Mouse (Mus musculus) layer of hippocampus, postnatal 10 days (tissue): ENCODE measurements at regions not wholly inside any gene's neighbourhood (a gene's known extent, or its start where the extent isn't known, plus 50 kb on each side); places are given as distances from the start of the nearest gene placed in this dataset.

ENCODE experiments used
- DNase-seq, 2 experiments: peaks; one replicate each; pipeline ENCODE4 v3.0.0; 2021; ENCODE audit warnings: low spot score in 2 of 2

DNA sequence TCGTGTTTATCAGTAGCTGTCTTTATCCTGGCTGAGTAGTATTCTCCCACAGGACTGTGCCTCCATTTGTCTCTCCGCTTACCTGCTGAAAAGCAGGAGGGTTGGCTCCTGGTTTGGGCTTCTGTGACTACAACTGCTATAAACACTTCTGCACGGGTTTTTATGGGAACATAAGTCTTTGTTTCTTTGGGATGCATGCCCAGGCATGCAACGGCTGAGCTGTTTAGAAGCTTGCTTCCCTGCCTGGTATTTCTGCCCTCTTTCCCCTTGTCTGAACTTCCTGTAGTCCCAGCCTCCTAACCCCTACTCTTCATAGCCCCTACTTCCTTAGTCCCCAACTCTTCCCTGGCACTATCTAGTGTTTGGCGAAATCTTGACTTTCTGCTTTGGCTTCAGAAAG, 139.6 kb upstream of the Gm26897 start:
- no peak for DNase-seq

DNA sequence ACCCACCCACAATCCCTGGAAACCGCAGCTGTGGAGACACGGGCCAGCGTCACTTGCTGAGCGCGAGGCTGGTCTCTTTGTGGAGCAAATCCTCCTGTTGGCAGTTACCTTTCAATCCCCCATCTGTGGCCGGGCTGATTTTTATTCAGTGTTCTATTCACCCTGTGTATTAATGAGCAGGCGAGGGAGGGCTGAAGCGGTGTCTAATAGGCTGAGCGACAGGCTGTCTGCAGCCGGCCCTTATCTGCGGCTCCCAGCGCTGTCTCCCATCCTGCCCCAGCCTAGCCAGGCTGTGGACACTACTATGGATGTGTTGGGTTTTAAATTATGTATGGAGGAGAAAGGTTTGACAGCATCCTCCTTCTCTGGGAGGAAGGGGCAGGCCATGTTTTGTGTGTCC, 138.3 kb upstream of the Gm26897 start:
- DNase-seq: peak in 1 of 2 experiments; percentile 51

DNA sequence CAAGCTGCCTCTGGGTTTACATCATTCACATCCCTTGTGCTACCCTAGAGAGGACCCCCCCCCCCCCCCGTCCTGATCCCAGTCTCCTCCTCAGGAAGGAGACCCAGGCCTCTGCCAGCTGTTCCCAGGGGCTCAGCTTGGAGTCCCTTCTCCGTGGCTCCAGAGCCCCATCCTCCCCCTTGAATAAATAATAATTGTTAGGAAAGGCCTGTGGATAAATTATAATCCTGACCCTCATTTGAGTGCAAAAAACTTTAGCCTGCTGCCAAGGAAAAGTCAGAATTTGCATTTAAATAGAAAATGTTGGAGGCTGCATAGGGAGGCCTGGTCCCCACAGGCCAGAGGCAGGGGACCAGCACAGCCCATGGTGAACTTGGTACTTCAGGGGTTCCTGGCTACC, 136.0 kb upstream of the Gm26897 start:
- DNase-seq: no peak

DNA sequence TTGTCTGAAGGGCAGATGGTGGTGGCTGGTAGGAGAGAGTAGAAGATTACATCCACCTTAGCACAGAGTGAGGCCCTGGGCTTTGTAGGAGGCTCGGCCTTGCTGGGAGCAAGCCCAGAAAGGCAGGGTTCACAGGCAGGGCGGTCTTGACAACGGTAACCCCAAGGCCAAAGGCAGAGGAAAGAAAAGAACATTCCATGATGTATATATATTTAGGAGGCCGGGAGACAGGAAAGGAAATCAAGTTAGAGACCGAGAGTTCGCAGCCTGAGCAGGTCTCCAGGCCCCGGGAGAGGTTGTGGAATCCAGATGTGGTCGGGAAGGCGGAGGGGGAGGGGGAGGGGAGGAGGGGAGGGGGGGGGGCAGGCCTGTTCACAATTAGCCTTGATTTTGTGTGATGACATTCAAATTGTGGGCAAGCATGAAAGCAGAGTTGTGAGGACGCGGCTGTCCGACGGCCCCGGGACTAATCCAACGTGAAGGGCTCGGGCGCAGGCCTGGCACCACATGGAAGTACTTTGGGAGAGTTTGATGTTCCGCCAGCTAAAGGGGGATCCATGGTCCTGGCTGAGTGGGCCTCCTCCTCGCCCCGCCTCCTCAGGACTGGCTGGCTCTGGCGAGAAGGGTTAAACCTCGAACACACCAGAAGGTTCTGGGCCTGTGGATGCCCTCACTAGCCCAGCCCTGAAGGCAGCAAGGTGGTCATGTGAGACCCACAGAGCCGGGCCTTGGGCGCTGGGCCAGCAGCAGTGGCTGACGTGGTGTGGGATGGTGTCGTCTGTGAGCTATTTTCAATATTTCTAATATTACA, 131.8 kb upstream of the Gm26897 start:
- DNase-seq: no peak

DNA sequence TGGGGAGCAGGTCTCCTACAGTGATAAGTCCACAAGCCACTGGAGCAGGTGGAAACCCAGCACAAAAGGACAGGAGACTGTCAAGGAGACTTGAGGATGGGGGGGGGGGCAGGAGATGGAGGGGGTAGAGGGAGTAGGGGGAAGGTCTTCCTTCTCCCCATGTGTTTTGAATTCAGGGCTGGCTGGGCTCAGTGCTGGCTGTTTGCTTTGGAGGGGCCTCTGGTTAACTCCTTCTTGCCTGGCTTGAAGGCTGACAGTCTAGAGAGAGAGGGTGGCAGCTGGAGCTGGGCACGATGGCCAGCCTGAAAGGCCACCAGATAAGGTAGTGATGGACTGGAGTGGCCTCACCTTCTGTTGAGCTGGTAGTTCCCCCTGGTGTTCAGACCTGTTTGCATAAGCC, 120.0 kb upstream of the Gm26897 start:
- no peak for DNase-seq

DNA sequence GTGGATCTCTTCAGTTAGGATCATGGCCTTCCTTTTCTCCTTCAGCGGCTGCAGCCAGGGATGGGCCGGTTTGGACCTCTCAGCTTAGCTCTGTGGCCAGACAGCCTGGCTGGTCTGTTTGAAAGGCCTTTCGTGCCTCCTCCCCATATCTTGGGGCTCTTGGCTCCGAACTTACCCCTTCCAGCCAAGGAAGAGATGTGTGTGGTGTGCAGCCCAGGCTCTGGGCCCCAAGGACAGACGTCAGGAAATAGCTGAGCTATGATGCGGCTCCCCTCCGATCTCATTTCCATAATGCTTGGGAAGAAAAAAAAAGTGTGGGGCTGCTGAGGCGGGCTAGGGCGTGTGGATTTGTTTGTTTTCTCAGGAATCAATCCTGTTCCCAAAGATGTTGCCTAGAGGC, 113.8 kb upstream of the Gm26897 start:
- DNase-seq: no peak

DNA sequence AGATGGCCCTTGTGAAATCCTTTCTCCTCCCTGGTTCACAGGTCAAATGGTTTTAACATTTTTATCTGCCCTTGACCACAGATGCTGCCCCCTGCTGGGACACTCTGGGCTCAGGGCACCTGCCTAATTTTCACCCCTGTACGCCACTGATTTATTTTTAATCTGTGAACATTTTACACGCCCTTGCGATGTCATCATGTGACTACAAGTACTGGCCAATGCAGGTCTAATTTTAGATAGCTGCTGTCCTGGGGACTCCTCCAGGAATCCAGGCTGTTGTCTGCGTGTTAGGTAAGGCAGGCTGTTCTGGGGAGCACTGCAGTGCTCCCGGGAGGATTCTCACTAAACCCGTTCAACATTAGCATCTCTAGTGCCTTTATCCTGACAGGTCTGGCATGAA, 113.1 kb upstream of the Gm26897 start:
- no peak for DNase-seq

DNA sequence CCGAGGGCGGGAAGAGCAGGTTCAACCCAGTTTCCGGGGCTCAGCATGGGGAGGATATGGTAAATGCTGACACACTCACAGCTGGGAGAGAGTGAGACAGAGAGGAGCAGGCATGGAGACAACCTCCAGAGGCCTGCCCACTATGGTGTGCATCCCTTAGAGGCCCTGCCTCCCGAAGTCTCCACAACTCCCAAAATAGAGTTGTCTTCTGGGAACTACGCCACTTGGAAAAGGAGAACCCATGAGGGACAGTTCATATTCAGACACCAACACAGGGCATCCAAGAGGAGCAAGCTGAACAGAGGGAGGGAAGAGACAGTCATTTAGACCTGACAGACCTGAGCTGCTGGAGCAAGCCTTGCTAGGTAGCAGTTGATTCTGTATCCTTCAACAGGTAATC, 111.2 kb upstream of the Gm26897 start:
- no peak for DNase-seq

DNA sequence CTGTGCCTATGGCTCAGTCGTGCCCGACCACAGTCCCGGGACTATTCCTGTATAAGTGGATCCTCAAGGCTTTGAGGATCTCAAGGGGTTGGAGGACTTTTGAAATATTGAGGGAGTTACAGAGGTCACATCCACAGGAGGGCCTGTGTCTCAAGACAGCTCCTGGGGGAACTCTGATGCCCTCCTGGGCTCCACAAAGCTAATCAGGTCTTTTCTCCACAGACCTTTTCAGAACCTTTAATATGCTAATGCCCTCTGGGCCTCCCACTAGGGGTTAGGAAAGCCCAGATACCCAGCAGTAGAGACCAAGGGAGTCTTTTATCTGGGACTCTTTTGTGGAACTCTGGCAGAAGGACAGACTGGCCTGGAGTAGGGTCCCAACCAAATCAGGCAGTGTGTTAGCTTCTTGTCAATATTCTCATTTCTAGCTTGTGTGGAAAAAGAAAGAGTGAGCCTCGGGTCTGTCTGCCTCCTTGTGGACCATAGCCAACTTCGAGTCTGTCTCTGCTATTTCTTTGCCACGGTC, 107.4 kb upstream of the Gm26897 start:
- DNase-seq: no peak

DNA sequence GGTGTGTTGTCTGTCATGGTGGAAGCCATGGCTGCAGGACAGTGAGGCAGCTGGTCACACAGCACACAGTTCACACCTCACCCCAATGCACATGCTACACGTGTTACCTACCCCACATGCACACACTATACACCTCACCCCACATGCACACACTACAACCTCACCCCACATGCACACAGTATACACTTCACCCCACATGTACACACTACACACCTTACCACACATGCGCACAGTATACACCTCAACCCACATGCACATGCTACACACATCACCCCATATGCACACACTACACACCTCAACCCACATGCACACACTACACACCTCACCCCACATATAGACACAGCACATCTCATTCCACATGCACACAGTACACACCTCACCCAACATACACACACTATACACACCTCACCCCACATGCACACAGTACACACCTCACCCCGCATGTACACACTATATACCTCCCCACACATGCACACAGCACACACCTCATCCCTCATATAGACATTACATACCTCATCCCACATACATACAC, 103.3 kb upstream of the Gm26897 start:
- no peak for DNase-seq

DNA sequence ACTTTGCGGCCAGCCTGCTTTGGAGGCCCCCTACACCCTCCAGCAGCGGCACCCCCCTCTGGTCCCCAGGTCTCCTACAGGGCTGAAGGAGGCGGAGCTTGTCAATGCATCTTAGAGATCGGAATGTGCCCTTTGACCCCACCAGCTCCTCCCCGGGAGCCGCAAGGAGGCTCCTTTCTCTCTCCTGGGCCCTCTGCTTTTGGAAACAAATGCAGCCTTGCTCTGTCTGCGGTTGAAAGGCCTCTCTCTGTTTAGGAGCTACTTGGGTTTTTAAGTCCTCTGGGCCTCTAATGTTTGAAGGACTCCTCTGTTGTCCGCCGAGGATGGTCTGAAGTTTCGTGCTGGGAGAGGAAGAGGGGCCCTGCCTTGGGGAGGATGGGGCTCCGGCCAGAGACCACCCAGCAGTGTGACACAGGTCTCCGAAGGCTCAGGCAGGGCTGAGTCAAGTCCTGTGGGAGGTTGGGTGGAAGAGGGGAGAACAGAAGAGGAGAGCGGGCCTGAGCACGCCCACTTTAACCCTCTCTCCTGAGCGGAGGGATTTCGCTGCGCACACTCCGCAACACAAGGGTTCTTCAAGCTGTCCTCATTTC, 102.1 kb upstream of the Gm26897 start:
- DNase-seq: no peak

DNA sequence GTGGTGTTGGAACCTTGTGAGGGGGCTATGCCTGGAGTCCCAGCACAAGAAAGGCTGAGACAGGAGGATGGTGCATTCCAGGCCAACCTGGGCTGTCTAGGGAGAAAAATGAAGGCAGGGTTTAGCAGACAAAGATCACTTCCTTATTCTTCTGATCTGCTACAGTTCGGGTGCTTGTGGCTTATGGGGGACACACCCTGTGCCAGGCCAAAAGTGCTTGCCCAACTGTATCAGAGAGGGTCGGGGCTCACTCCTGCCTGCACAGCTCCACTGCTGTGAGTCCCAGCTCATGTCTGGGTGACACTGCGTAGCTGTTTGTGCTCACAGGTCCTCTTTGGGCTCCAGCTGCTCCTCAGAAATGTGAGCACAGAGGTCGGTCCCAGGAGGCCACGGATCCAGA, 98.6 kb upstream of the Gm26897 start:
- DNase-seq: no peak

DNA sequence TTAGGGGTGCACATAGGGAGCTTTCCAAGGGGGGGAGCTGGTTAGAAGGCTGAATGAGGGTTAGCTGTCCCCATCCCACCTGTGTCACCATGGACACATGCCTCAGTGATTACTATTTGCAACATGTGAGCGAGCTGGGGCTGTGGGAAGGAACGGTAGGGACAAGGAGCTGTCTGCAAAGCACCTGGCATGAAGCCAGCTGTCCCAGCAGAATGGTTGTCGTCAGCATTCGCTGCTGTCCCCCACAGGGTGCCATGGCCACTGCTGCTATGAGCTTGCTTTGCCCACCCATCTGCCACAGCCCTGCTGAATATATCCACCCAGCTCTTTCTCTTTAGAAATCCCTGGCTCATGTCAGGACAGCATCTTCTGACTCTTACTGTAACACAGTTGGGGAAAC, 96.8 kb upstream of the Gm26897 start:
- no peak for DNase-seq

DNA sequence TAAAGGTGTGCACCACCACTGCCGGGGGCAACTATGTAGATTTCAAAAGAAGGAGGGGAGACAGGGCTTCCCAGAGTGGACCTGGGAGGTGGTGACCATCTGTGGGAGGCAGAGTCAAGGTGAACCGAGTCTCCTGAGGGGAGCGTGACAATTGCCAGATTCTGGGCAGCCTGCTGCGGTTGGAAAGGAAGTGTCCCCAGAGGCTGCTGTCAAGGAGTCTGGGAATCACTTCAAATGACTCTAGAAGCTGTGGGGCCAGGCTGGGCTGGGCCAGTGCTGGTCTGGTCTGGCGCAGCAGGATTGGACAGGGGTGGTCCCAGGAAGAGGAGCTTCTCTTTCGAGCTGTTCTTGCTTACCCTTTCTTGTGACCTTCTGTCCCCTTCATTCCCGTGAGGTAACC, 95.4 kb upstream of the Gm26897 start:
- no peak for DNase-seq

DNA sequence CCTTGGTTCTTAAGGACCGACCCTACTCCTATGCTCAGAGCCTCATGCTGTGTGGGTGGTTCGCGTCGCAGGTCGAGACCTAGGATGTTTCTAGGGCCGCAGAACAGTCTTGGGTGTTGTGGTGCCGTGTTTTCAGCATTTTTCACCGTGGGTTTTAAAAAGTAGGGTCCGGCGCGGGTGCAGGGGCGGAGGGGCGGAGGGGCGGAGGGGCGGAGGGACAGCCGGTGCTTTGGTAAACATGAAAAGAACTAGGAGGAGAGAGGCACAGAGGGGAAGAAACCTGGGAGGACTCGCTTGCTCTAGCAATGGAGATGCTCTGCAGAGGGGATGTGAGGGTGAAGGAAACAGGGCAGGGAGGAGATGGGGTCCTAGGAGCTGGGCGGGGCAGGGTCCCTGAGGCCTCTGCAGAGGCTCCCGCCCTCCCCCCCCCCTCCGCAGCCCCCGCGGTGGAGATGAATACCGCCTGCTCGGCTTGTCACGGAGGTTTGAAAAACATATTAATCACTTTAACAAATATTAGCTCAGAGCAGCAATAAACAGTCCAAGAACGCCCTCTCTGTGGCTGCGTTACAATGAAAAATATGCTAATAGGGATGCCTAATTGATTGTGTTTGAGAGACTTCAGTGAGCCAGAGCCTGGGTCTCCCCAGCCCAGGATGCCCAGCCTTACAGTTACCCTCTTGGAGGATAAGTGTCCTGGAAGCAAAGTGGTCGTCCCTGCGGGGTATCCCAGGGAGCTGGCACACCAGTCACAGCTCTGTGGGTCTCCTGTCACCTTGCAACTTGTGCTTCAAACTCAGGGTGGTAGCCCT, 94.0 kb upstream of the Gm26897 start:
- no peak for DNase-seq

DNA sequence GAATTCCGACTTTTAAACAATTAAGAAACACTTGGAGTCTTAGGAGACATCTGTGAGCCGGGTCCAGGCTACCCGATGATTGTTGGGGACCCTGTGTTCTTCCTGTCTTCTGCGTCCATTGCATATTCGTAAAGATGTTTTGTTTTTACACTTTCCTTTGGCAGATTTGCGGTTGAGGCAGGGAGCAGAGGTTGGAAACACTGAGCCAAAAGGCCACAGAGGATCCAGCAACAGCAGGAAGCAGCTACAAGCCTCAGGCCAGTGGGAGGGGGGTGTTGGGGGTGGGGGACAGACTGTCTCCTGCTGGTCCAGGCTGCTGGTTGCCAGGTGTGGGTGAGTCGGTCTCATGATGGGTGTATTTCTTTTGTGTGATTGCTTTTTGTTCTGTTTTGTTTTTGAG, 92.7 kb upstream of the Gm26897 start:
- DNase-seq: no peak

DNA sequence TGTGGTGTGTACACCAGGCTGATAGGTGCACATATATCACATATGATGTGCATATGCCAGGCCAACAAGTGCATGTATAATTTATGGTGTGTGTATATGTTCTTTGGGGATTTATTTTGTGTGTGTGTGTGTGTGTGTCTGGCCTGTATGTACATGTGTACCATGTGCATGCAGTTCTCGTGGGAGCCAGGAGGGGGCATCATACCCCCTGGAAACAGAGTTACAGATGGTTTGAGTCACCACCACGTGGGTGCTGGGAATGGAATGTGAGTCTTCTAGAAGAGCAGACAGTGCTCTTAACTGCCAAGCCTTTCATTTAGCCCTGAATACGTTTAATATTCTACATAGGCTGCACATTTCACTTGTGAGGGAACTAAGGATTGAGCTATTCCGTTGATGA, 92.0 kb upstream of the Gm26897 start:
- no peak for DNase-seq

DNA sequence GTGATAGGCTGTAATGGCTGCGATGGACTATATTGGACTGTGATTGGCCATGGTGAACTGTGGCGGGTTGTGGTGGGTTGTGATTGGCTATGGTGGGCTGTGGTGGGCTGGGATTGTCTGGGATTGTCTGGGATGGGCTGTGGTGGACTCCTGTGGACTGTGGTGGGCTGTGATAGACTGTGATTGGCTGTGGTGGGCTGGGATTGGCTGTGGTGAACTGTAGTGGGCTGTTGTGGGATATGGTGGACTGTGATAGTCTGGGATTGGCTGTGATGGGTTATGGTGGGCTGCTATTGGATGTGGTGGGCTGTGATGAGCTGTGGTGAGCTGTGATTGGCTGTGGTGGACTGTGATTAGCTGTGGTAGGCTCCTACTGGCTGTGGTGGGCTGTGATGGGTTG, 89.6 kb upstream of the Gm26897 start:
- no peak for DNase-seq

DNA sequence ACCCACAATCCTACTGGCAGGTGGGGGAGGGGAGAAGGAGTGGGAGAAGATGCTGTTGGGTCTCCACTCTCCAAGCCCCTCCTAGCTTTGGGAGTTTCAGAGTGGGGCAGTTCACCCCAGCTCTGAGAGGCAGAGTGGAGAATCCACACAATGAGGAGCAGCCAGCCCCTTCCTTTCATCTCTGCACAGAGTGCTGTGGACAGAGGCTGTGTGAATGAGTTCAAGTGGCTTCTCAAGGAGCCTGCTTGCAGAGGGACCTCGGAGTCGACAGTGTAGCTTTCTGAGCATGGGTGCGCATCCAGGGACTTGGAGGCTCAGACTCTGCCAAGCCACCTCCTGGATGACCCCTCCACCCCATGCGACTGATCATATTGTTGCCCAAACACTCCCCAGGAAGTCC, 88.9 kb upstream of the Gm26897 start:
- DNase-seq: no peak

DNA sequence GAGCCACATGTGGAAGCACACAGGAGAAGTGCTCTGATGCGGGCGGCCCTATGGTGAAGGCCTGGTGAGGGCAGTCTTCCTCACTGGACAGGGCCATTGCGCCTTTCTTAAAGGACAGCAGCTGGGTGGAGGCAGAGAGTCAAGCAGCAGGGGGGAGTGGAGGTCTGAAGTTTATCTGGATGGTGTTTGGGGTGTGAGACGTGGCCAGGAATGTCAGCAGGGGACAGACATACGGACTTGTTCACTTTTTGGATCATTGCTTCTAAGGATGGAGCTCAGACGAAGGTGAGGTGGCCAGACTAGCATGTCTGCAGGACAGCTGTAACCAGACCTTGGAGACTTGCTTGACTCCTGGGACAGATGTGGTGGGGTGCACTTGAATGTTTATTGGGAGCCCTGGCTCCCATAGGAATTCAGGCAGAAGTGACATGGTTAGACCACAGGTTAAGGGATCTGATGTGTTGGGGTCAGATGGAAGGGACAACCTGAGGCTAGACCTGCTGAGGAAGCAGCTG, 86.0 kb upstream of the Gm26897 start:
- no peak for DNase-seq

DNA sequence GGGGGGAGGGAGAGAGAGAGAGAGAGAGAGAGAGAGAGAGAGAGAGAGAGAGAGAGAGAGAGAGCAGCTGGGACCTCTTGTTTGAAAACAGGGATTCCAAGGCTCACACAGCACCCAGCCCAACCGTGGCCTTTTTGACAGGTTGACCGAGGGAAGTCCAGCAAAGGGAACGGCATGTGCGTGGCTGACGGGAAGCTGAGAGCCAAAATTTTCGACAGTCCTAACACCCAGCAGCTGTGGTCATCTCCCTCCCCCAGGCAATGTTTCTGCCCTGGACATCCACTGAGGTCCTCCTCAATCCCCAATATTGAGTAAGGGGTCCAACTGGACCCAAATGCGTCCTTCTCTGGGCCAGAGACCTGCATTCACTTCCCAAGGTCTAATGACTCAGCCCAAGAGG, 85.2 kb upstream of the Gm26897 start:
- DNase-seq: no peak

DNA sequence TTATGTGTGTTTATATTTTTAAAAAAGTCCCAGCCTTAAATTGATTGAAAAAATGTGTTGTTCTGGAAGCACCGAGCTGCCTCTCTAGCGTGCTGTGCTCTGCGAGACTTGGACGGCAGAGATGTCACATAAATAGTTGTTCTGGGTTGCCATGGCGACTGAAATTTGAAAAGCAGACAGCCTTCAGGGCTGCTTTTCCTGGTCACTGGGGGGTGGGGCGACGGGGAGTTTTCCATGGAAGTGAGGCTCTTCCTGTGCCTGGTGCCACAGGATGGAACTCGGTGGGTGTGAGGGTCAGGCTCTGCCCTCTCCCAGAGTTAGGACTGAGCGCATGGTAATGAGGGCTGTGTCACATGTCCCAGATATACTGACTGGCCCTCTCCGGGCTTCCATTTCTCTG, 84.7 kb upstream of the Gm26897 start:
- DNase-seq: peak; percentile 67 to 70
